Mouse (Mus musculus): Measurements from ENCODE around the gene Myadml2. TPM values are rescaled to one million over a fixed set of nuclear protein-coding genes. Genes with fewer than 3 reads are reported as not detected.

The Myadml2 gene
- total RNA-seq, 2 experiments from 2014 or later: 3.9 to 8.7 TPM

- Histone ChIP-seq H3K4me3 (no peak overlapping the region), H3K27ac (no peak overlapping the region)
- DNase-seq (ENCODE audit: low spot score in 2 of 2): no peak
- no peak for TF ChIP-seq CTCF (conservative IDR thresholded peaks at IDR 0.05)
Measured at GRCm38 (mm10) chr11:120610477-120611046, 37.4 kb downstream of the Myadml2 start.

DNA sequence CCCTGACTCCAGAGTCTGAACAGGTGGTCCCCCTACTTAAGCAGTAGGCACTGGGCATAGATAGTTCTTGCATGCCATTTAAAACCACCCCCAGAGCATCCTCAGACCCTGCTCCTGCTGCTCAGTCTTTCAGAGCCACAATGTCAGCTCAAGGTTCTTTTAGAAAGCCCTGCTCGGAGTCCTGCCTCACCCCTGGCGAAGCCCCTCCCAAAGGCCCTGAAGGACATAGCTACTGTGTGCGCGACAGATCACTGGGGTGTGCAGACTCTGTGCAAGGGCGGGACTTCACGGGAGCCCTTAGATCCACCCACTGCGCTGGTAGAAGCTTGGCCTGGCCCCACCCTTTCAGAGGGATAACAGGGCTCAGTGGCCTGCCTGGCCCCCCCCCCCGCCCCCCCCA is 38.7 kb downstream of the Myadml2 start:
- Histone ChIP-seq H3K27ac (no peak overlapping the region), H3K4me3 (no peak overlapping the region)
- TF ChIP-seq CTCF (conservative IDR thresholded peaks at IDR 0.05): no peak
- DNase-seq (ENCODE audit: low spot score in 2 of 2): no peak

- Histone ChIP-seq H3K27ac (no peak within 1 kb of the TSS), H3K4me3 (no peak within 1 kb of the TSS; the same call in 1 of the 2 replicates)
- no peak for TF ChIP-seq CTCF (conservative IDR thresholded peaks at IDR 0.05)
- DNase-seq (ENCODE audit: low spot score in 2 of 2): no peak
Measured at GRCm38 (mm10) chr11:120608241-120609034, 39.5 kb downstream of the Myadml2 start, which contains the start of gene Npb. Npb (plus strand) TSS chr11:120608477.

- TF ChIP-seq CTCF (conservative IDR thresholded peaks at IDR 0.05): no peak
- DNase-seq (ENCODE audit: low spot score in 2 of 2): no peak
- Histone ChIP-seq H3K27ac (no peak overlapping the region), H3K4me3 (no peak overlapping the region)
Measured at GRCm38 (mm10) chr11:120606764-120607163, 41.2 kb downstream of the Myadml2 start.

- TF ChIP-seq CTCF (conservative IDR thresholded peaks at IDR 0.05): no peak
- DNase-seq (ENCODE audit: low spot score in 2 of 2): no peak
- Histone ChIP-seq H3K4me3 (no peak overlapping the region), H3K27ac (peak overlapping the region; percentile 10; the same call in 1 of the 2 replicates)
Measured at GRCm38 (mm10) chr11:120605667-120606066, 42.3 kb downstream of the Myadml2 start.

DNA sequence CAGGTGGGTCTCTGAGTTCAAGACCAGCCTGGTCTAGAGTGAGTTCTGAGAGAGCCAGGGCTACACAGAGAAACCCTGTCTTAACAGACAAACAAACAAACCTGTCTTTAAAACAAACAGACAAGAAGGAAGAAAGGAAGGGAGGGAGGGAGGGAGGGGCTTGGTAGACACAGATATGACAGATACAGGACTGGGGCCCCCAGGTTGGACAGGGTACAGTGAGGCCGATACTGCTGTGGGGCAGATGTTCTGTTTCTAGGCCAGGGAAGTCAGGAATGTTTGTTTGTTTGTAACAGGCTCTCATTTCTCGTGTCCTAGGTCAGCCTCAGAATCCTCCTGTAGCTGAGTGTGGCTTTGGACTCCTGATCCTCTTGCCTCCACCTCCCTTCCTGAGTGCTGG is 44.4 kb downstream of the Myadml2 start:
- H3K27ac ChIP-seq: no peak overlapping the region
- DNase-seq (ENCODE audit: low spot score in 2 of 2): no peak
- H3K4me3 ChIP-seq: no peak overlapping the region
- no peak for TF ChIP-seq CTCF (conservative IDR thresholded peaks at IDR 0.05)

DNA sequence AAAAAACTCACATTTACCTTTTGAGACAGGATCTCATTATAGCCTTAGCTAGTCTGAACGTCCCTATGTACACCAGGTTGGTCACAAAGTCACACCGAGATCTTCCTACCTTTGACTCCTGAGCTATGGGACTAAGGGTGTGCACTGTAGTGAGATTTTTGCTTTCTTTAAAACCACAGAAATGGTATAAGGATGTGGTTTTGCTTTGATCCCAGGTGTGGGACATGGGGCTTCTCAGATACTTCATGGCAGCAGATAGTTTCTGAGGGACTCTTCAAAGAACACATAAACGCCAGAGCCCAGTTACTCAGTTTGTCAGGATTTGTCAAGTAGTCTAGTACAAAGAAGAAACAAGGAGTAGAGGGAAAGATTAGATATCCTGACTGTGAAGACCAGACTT is 47.2 kb downstream of the Myadml2 start:
- TF ChIP-seq CTCF (conservative IDR thresholded peaks at IDR 0.05): no peak
- no peak for DNase-seq (ENCODE audit: low spot score in 2 of 2)
- no peak overlapping the region for H3K4me3 ChIP-seq
- H3K27ac ChIP-seq: no peak overlapping the region

- peak overlapping the region; percentile 88; the same call in 1 of the 2 replicates for H3K27ac ChIP-seq
- no peak for TF ChIP-seq CTCF (conservative IDR thresholded peaks at IDR 0.05)
- peak overlapping the region; percentile 78 for H3K4me3 ChIP-seq
- DNase-seq (ENCODE audit: low spot score in 2 of 2): no peak
Measured at GRCm38 (mm10) chr11:120598990-120599549, 48.9 kb downstream of the Myadml2 start.

- Histone ChIP-seq H3K4me3 (peak within 1 kb of the TSS; percentile 78), H3K27ac (peak within 1 kb of the TSS; percentile 88)
- peak; percentile 90 to 93 for DNase-seq (ENCODE audit: low spot score in 2 of 2)
- TF ChIP-seq CTCF (conservative IDR thresholded peaks at IDR 0.05): peak; percentile 28; the same call in 1 of the 2 replicates
Measured at GRCm38 (mm10) chr11:120598283-120598989, 49.5 kb downstream of the Myadml2 start, which contains the start of the genes Alyref and Anapc11. Alyref (minus strand) TSS chr11:120598365. Anapc11 (plus strand) TSS chr11:120598421.

DNA sequence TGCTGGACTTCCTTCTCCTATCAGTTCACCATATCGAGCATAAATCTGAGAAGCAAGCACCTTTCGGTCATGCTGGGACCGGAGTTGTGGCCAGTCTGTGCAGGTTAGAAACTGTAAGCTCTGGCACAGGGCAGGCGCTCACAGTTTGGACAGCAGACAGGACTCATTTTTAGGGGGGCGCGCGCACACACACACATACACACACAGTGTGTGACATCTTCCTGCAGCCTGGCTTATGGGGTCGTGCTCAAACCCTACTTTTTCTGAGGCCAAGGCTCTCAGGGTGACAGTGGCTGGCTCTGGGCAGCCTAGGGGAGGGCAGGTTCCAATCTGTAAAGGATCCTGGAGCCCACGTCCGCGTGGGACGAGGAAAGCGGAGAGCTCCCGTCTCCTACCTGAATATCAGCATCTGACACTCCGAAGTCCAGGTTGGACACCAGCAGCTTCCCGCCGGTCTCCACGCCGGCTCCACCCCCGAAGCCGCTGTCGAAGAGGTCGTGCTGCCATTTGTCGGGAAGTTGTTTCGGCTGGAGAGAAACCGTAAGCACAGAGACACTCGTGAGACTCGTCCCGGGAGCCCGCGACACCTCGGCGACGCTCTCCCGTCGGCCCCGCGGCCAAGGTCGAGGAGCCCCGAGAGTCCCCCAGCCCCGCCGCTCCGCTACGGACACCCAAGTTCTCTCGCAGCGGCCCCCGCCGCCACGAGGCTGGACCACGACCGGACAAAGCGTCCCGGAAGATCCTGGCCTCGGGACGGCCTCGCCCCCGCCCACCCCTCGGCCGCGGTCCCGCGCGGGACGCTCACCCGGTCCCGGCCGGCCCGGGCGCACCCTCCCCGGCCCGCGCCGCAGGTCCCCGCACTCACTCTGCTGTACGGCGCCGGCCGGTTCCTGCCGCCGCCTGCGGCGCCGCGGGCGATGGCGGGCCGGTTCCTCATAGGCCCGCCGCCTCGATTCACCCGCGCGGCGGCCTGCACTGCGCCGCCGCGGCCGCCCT is 50.4 kb downstream of the Myadml2 start:
- DNase-seq (ENCODE audit: low spot score in 2 of 2): no peak
- H3K4me3 ChIP-seq: peak overlapping the region; percentile 78
- H3K27ac ChIP-seq: peak overlapping the region; percentile 88
- TF ChIP-seq CTCF (conservative IDR thresholded peaks at IDR 0.05): no peak

Small RNA genes within 50 kb of the gene (microRNA-seq; reads per million reads assigned to microRNA genes)
- 0.32 to 2.4 reads per million in 2 experiments for gene Mir6936

Other genes with a start within 250 kb of the Myadml2 start
- 10 to 100 TPM; 64.1 to 70.1 TPM for gene Nploc4, start 210.4 kb downstream of the Myadml2 start, total RNA-seq (2021)
- under 1 TPM in 1 of 2 experiments, not detected in 1; 0.20 TPM for gene Tspan10, start 205.5 kb downstream of the Myadml2 start, total RNA-seq (2021)
- gene Pde6g, start 194.7 kb downstream of the Myadml2 start, total RNA-seq (2021): under 1 TPM in 1 of 2 experiments, not detected in 1; 0.44 TPM
- 10 to 100 TPM; 17.7 to 19.0 TPM for gene Oxld1, start 190.1 kb downstream of the Myadml2 start, total RNA-seq (2021)
- gene Ccdc137, start 190.0 kb downstream of the Myadml2 start, total RNA-seq (2021): 10 to 100 TPM; 20.0 to 32.3 TPM
- 10 to 100 TPM; 52.0 to 54.8 TPM for gene Arl16, start 180.6 kb downstream of the Myadml2 start, total RNA-seq (2021)
- 10 to 100 TPM; 63.2 to 68.1 TPM for gene Mrpl12, start 163.5 kb downstream of the Myadml2 start, total RNA-seq (2021)
- gene Slc25a10, start 156.3 kb downstream of the Myadml2 start, total RNA-seq (2021): 10 to 100 TPM; 19.8 to 22.3 TPM
- gene Gcgr, start 117.5 kb downstream of the Myadml2 start, total RNA-seq (2021): not detected
- gene Mcrip1, start 98.4 kb downstream of the Myadml2 start, total RNA-seq (2021): 10 to 100 TPM; 65.2 to 67.6 TPM
- not detected for gene Ppp1r27, start 97.0 kb downstream of the Myadml2 start, total RNA-seq (2021)
- 100 to 1,000 TPM; 106 to 118 TPM for gene P4hb, start 74.9 kb downstream of the Myadml2 start, total RNA-seq (2021)
- 100 to 1,000 TPM; 270 to 277 TPM for gene Arhgdia, start 66.5 kb downstream of the Myadml2 start, total RNA-seq (2021)
- gene Alyref, start 49.8 kb downstream of the Myadml2 start, total RNA-seq (2021): 10 to 100 TPM; 58.0 to 66.8 TPM
- gene Anapc11, start 49.7 kb downstream of the Myadml2 start, total RNA-seq (2021): 10 to 100 TPM; 87.1 to 89.6 TPM
- gene Npb, start 39.7 kb downstream of the Myadml2 start, total RNA-seq (2021): 1 to 10 TPM; 1.3 to 1.7 TPM
- gene Pcyt2, start 30.2 kb downstream of the Myadml2 start, total RNA-seq (2021): 100 to 1,000 TPM; 128 to 142 TPM
- 10 to 100 TPM; 42.9 to 46.4 TPM for gene Sirt7, start 22.9 kb downstream of the Myadml2 start, total RNA-seq (2021)
- 10 to 100 TPM; 71.6 to 80.3 TPM for gene Mafg, start 14.6 kb downstream of the Myadml2 start, total RNA-seq (2021)
- gene Pycr1, start 4.4 kb downstream of the Myadml2 start, total RNA-seq (2021): 1 to 10 TPM; 1.3 to 1.8 TPM
- 1 to 10 TPM; 4.7 to 5.4 TPM for gene Notum, start 13.0 kb upstream of the Myadml2 start, total RNA-seq (2021)
- gene Aspscr1, start 24.8 kb upstream of the Myadml2 start, total RNA-seq (2021): 10 to 100 TPM; 50.7 to 53.2 TPM
- 10 to 100 TPM; 13.1 to 16.9 TPM for gene Cenpx, start 65.6 kb upstream of the Myadml2 start, total RNA-seq (2021)
- 10 to 100 TPM; 60.0 to 70.4 TPM for gene Lrrc45, start 65.8 kb upstream of the Myadml2 start, total RNA-seq (2021)
- 10 to 100 TPM; 36.4 to 38.2 TPM for gene Rac3, start 73.3 kb upstream of the Myadml2 start, total RNA-seq (2021)
- 10 to 100 TPM in 1 of 2 experiments, 1 to 10 TPM in 1; 9.9 to 11.3 TPM for gene Dcxr, start 79.1 kb upstream of the Myadml2 start, total RNA-seq (2021)
- gene Cbr2, start 84.0 kb upstream of the Myadml2 start, total RNA-seq (2021): 1 to 10 TPM; 1.3 to 4.9 TPM
- 10 to 100 TPM; 20.8 to 24.1 TPM for gene Hmga1b, start 114.6 kb upstream of the Myadml2 start, total RNA-seq (2021)
- gene Rfng, start 136.0 kb upstream of the Myadml2 start, total RNA-seq (2021): 10 to 100 TPM; 67.7 to 69.7 TPM
- gene Gps1, start 136.1 kb upstream of the Myadml2 start, total RNA-seq (2021): 100 to 1,000 TPM; 150 to 153 TPM
- gene Dus1l, start 148.2 kb upstream of the Myadml2 start, total RNA-seq (2021): 10 to 100 TPM; 45.6 to 46.2 TPM
- gene Fasn, start 176.4 kb upstream of the Myadml2 start, total RNA-seq (2021): 100 to 1,000 TPM; 184 to 185 TPM